Mouse (Mus musculus) MEL (cell line): ENCODE measurements around the gene Gm10722. TPM values are rescaled to one million over a fixed set of nuclear protein-coding genes. Genes with fewer than 3 reads are reported as not detected.
"Not testable (repeated sequence)": the region's sequence is repeated elsewhere in the genome, so short reads cannot be mapped to it uniquely, and the experiment has no call there.

Source experiments
- DNase-seq: peaks from one replicate; pipeline ENCODE4 v3.0.0; 2011; ENCODE audit warnings: low read depth, low spot score
- H3K27ac ChIP-seq: 2 replicates; pipeline ENCODE4 v1.5.1; 2012; ENCODE audit warnings: low read depth, mild to moderate bottlenecking, control low read depth, low read length, moderate library complexity; ENCODE audit not compliant: control insufficient read depth
- H3K27me3 ChIP-seq, 2 experiments: fragments of 150-350 bp in 1 of 2; sonication (generic) in 1 of 2; 2 replicates each; pipeline ENCODE4 v1.6.1; 2012; ENCODE audit warnings: low read length in 2 of 2, mild to moderate bottlenecking in 2 of 2, improper control_type of control experiment in 1 of 2, moderate library complexity in 1 of 2; ENCODE audit not compliant: insufficient read depth in 2 of 2, control insufficient read depth in 1 of 2
- H3K36me3 ChIP-seq, 2 experiments: 2 replicates each; pipeline ENCODE4 v1.6.1; 2012 to 2014; ENCODE audit warnings: low read length in 2 of 2, improper control_type of control experiment in 1 of 2, inconsistent platforms in 1 of 2, mild to moderate bottlenecking in 1 of 2; ENCODE audit not compliant: insufficient read depth in 2 of 2, control insufficient read depth in 1 of 2
- H3K4me1 ChIP-seq, 2 experiments: fragments of 150-350 bp in 1 of 2; sonication (generic) in 1 of 2; 2 replicates each; pipeline ENCODE4 v1.6.1; 2012; ENCODE audit warnings: low read length in 2 of 2, improper control_type of control experiment in 1 of 2, mild to moderate bottlenecking in 1 of 2; ENCODE audit not compliant: insufficient read depth in 2 of 2, control insufficient read depth in 1 of 2
- H3K4me3 ChIP-seq, 2 experiments: fragments of 150-350 bp in 1 of 2; sonication (generic) in 1 of 2; 2 replicates each; pipeline ENCODE4 v1.5.1; 2012; ENCODE audit warnings: low read depth in 2 of 2, low read length in 2 of 2, mild to moderate bottlenecking in 2 of 2, moderate library complexity in 2 of 2, control low read depth in 1 of 2, improper control_type of control experiment in 1 of 2; ENCODE audit not compliant: control insufficient read depth in 1 of 2, insufficient read depth in 1 of 2
- H3K79me2 ChIP-seq: 2 replicates; pipeline ENCODE4 v1.6.1; 2012; ENCODE audit warnings: mild to moderate bottlenecking, low read length, moderate library complexity; ENCODE audit not compliant: control insufficient read depth, poor library complexity, insufficient read depth
- H3K9ac ChIP-seq: 2 replicates; pipeline ENCODE4 v1.6.1; 2012; ENCODE audit warnings: low read depth, mild to moderate bottlenecking, control low read depth, low read length, moderate library complexity; ENCODE audit not compliant: control insufficient read depth, poor library complexity, severe bottlenecking
- H3K9me3 ChIP-seq: fragments of 150-350 bp; sonication (generic); replicated peaks from 2 replicates; pipeline ENCODE4 v1.6.1; 2012; ENCODE audit warnings: mild to moderate bottlenecking, low read length, improper control_type of control experiment, moderate library complexity; ENCODE audit not compliant: insufficient read depth
- polyA plus RNA-seq, 2 experiments: library from polyadenylated mRNA; stranded (reverse) in 1 of 2; unstranded in 1 of 2; fragments of >175 nt in 1 of 2; fragments of >200 nt in 1 of 2; gene quantifications; 2 replicates each; pipeline versions ENCODE4 v1.2.1 to v1.2.4; 2012; ENCODE audit warnings: low replicate concordance in 2 of 2, low read depth in 1 of 2; ENCODE audit not compliant: insufficient read length in 2 of 2, insufficient read depth in 1 of 2, missing spikeins in 1 of 2
- total RNA-seq: library from RNA; depleted of rRNA; stranded (reverse); fragments of 300-350 nt; gene quantifications from 2 replicates; pipeline ENCODE4 v1.2.3, GENCODE M21; 2012; rRNA removed

Gm10722 gene
- total and polyA plus RNA-seq, 3 experiments, result not detected

GRCm38 (mm10) chr9:3038161-3038560, 37.4 kb downstream of the Gm10722 start:
- not testable (repeated sequence) for H3K9ac ChIP-seq, H3K4me1 ChIP-seq

More at GRCm38 (mm10) chr9:3038161-3038560, 37.4 kb downstream of the Gm10722 start:
- H3K27ac ChIP-seq, H3K4me3 ChIP-seq, H3K36me3 ChIP-seq, H3K9me3 ChIP-seq, H3K27me3 ChIP-seq, H3K79me2 ChIP-seq: not testable (repeated sequence)
- DNase-seq, result peak; percentile 49

Other genes starting within 250 kb of the Gm10722 start
- gene Gm11168, start 2.4 kb downstream of the Gm10722 start, total RNA-seq, result 0.31 and 0.52 TPM in 2 replicates
- not detected for gene Gm11168, start 2.4 kb downstream of the Gm10722 start, polyA plus RNA-seq
- 0.27 TPM in 1 of 2 replicates, not detected in the other for gene Gm10721, start 12.2 kb downstream of the Gm10722 start, total RNA-seq
- not detected for gene Gm10721, start 12.2 kb downstream of the Gm10722 start, polyA plus RNA-seq
- gene Gm10720, start 14.7 kb downstream of the Gm10722 start, total RNA-seq, result not detected in 2 replicates
- not detected for gene Gm10720, start 14.7 kb downstream of the Gm10722 start, polyA plus RNA-seq
- gene Gm10719, start 16.5 kb downstream of the Gm10722 start, total RNA-seq, result 2.1 and 2.4 TPM in 2 replicates
- under 1 TPM in 1 of 2 experiments, not detected in 1; 0.18 TPM for gene Gm10719, start 16.5 kb downstream of the Gm10722 start, polyA plus RNA-seq
- gene Gm10718, start 22.6 kb downstream of the Gm10722 start, total RNA-seq, result 2.3 and 2.6 TPM in 2 replicates
- not detected for gene Gm10718, start 22.6 kb downstream of the Gm10722 start, polyA plus RNA-seq
- gene Gm10717, start 24.5 kb downstream of the Gm10722 start, total RNA-seq, result 0.19 and 0.46 TPM in 2 replicates
- under 1 TPM in 1 of 2 experiments, not detected in 1; 0.33 TPM for gene Gm10717, start 24.5 kb downstream of the Gm10722 start, polyA plus RNA-seq
- not detected in 2 replicates for gene Gm17535, start 33.7 kb downstream of the Gm10722 start, total RNA-seq
- gene Gm17535, start 33.7 kb downstream of the Gm10722 start, polyA plus RNA-seq, result not detected
- not detected in 2 replicates for gene Gm10715, start 36.0 kb downstream of the Gm10722 start, total RNA-seq
- not detected for gene Gm10715, start 36.0 kb downstream of the Gm10722 start, polyA plus RNA-seq